Mouse (Mus musculus) limb, embryonic 10.5 days (tissue): ENCODE results near the gene Hspa12a. TPM values are rescaled to one million over a fixed set of nuclear protein-coding genes. Genes with fewer than 3 reads are reported as not detected.

Experiments
- DNase-seq: peaks from one replicate; pipeline ENCODE4 v3.0.0-alpha.2; 2017; ENCODE audit warnings: low spot score
- H3K27ac ChIP-seq: fragments of 300-500 bp; sonication (generic); 2 replicates; pipeline ENCODE4 v1.5.1; 2016; ENCODE audit warnings: mild to moderate bottlenecking
- H3K27me3 ChIP-seq: fragments of 300-500 bp; sonication (generic); 2 replicates; pipeline ENCODE4 v1.6.1; 2016; ENCODE audit warnings: low read depth, mild to moderate bottlenecking; ENCODE audit not compliant: poor library complexity, severe bottlenecking
- H3K36me3 ChIP-seq: fragments of 300-500 bp; sonication (generic); 2 replicates; pipeline ENCODE4 v1.6.1; 2016; ENCODE audit warnings: mild to moderate bottlenecking, moderate library complexity
- H3K4me1 ChIP-seq: fragments of 300-500 bp; sonication (generic); 2 replicates; pipeline ENCODE4 v1.6.1; 2016
- H3K4me3 ChIP-seq: fragments of 300-500 bp; sonication (generic); 2 replicates; pipeline ENCODE4 v1.5.1; 2016; ENCODE audit warnings: mild to moderate bottlenecking, moderate library complexity
- H3K9me3 ChIP-seq: fragments of 300-500 bp; sonication (generic); replicated peaks from 2 replicates; pipeline ENCODE4 v1.6.1; 2016; ENCODE audit warnings: mild to moderate bottlenecking
- WGBS: fragments of 180-500 bp; shearing (Covaris S2); methylation state at CpG from one replicate; pipeline ENCODE4 v1.1.7; 2016; 5-methylcytosine and 5-hydroxymethylcytosine counted together
- polyA plus RNA-seq: library from polyadenylated mRNA; unstranded; fragments of >200 nt; fragmentation: Nextera tagmentation; extraction: Ambion mirVana; gene quantifications from 2 replicates; pipeline ENCODE4 v1.2.1, GENCODE M21; 2016

Gene Hspa12a
- polyA plus RNA-seq, 1 experiment from 2014 or later: 3.6 TPM

DNA sequence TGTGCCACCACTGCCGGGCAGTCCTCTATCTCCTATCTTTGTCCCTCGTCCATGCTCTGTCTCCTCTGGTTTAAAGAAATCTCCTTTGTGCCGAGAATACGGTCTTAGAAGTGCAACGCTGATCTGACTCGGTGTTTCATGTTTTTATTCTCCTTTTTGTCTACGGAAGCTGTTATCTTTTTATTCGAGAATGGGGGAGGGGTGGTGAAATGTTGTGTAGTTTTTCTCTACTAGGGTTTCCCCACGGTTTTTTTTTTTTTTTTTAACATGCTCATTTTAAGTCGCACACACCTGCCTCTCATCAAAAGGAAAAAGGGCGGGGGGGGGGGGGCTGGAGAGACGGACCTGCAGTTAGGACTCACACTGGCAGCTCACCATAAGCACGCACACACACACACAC lies 8.8 kb upstream of the Hspa12a start:
- DNase-seq: no peak
- Histone ChIP-seq H3K9me3 (no peaks in the 10 kb centered on the region), H3K27me3 (peaks cover 38% of the 10 kb centered on the region), H3K27ac (no peak overlapping the region), H3K4me3 (no peak overlapping the region), H3K36me3 (no peaks in the 10 kb centered on the region), H3K4me1 (no peaks in the 10 kb centered on the region)
- 77% methylated on average over 12 of the region's 13 CpGs for WGBS

DNA sequence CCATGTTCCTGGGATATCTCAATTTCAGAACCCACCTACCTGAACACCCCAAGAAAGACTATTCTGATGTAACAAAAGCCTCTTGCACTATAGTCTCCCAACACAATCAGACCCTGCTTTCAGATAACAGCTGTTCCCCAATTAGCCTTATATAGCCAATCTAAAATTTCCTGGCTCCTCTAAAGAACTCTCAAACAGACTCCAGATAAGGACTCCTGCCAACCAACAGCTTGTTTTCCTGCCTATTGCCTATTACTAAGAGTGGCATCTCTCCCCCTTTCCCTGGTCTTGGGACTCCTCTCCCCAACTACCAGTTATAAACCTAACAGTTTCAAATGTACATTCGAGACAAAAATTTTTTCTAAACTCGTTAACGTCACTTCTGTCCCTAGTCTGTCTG lies 8.1 kb upstream of the Hspa12a start:
- no peak overlapping the region for H3K4me3 ChIP-seq
- H3K4me1 ChIP-seq: no peaks in the 10 kb centered on the region
- 84% methylated on average over 3 of the region's 3 CpGs for WGBS
- no peaks in the 10 kb centered on the region for H3K9me3 ChIP-seq
- H3K27me3 ChIP-seq: peaks cover 38% of the 10 kb centered on the region
- no peaks in the 10 kb centered on the region for H3K36me3 ChIP-seq
- no peak overlapping the region for H3K27ac ChIP-seq
- no peak for DNase-seq

DNA sequence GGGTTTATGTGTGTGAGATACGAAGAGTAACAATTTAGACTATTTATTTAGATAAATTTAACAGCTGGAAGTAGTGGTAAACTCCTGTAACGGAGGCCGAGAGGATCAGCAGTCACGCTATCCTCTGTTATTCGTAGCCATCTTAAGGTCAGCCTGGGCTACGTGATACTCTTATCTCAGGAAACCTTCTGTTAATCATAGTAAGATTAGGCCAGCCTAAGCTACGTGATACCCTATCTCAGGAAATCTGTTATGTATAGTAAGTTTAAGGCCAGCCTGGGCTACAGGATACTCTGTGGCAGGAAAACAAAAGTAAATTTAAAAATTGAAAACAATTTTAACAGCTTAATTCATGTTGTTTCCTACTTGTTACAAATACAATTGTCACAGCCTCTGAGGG lies 2.5 kb upstream of the Hspa12a start:
- Histone ChIP-seq H3K4me3 (no peak overlapping the region), H3K9me3 (no peaks in the 10 kb centered on the region), H3K27ac (no peak overlapping the region), H3K4me1 (peaks cover 17% of the 10 kb centered on the region), H3K36me3 (no peaks in the 10 kb centered on the region), H3K27me3 (0 out of 2 replicates have a peak, but pooled peaks cover 10% of the 10 kb centered on the region)
- no peak for DNase-seq
- 90% methylated on average over 7 of the region's 7 CpGs for WGBS

DNA sequence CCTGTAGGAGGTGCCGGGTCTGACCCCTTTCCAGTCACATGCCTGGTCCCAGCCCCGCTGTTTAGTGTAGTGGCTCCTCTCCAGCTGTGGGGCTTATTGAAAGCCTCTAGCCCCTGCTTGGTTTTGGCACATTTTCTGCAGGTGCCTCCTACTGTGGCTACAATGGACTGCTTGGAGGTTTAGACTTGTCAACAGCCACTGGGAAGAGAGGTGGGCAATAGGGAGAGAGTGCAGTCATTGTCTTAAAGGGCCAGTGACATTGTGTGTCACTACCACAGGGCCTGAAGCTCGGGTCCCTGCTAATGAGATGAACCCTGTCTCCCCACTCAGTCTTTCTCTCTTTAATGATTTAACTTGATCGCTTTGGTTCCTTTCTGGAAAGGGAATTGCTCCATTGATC lies 10.4 kb downstream of the Hspa12a start:
- Histone ChIP-seq H3K27ac (no peak overlapping the region), H3K9me3 (no peaks in the 10 kb centered on the region), H3K4me1 (peaks cover 61% of the 10 kb centered on the region), H3K27me3 (peaks cover 54% of the 10 kb centered on the region), H3K36me3 (no peaks in the 10 kb centered on the region), H3K4me3 (no peak overlapping the region)
- DNase-seq: no peak
- 9% methylated on average over 4 of the region's 4 CpGs for WGBS

DNA sequence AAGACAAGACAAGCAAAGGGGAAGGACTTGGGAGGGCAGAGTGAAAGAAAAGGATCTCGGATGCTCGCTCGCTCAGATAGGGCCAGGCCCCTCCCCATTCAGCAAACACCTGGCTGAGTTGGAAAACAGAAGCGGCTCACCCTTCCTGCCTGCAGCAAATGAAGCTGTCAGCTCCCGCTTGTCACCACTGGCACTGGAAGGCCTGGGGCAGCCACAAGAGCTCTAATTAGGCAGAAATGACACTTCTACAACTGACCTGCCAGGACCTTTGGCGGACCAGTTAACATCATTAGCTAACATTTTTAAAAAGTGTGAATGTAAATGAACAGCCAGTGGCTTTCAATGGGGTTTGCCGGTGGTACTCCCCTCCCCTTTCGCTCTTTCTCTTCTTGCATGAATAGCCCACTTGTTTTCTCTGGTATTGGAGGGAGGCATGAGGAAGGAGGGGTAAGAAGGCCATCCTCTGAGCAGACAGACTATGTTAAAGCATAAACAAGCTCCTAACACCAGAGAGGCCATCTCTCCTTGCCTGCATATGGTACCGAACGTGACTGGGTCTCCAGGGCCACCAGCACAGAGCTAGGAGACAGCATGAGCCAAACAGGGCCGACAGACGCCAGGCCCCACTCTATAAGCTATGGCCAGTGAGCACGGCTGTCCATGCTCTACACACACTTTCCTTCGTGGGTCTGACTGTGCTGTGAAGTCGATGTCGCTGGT lies 12.2 kb downstream of the Hspa12a start:
- Histone ChIP-seq H3K27me3 (peaks cover 54% of the 10 kb centered on the region), H3K4me3 (no peak overlapping the region), H3K27ac (peak overlapping the region; percentile 50; the same call in 1 of the 2 replicates), H3K36me3 (no peaks in the 10 kb centered on the region), H3K4me1 (peaks cover 49% of the 10 kb centered on the region), H3K9me3 (no peaks in the 10 kb centered on the region)
- peak; percentile 49 for DNase-seq
- 20% methylated on average over 16 of the region's 16 CpGs for WGBS

DNA sequence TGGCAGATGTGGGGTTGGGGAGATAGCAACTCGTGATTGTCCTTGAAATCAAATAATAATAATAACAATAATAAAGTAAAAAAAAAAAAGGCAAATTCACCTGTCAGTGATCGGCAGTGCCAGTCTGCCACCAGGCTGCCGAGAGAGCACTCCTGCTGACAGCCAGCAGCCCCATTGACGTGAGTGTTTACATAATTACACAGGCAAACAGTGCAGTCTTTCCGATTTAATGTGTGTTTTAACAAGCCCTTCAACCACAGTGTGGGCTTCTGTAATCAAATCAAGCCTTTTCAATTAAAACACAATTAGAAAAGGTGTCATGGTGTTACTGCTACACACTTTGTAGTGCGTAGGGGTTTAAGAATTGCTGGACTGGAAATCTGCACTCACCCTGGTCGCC lies 24.3 kb downstream of the Hspa12a start:
- 15% methylated on average over 7 of the region's 7 CpGs for WGBS
- Histone ChIP-seq H3K9me3 (no peaks in the 10 kb centered on the region), H3K36me3 (no peaks in the 10 kb centered on the region), H3K4me1 (peaks cover 14% of the 10 kb centered on the region), H3K27me3 (peaks cover 46% of the 10 kb centered on the region), H3K27ac (no peak overlapping the region), H3K4me3 (no peak overlapping the region)
- DNase-seq: no peak

DNA sequence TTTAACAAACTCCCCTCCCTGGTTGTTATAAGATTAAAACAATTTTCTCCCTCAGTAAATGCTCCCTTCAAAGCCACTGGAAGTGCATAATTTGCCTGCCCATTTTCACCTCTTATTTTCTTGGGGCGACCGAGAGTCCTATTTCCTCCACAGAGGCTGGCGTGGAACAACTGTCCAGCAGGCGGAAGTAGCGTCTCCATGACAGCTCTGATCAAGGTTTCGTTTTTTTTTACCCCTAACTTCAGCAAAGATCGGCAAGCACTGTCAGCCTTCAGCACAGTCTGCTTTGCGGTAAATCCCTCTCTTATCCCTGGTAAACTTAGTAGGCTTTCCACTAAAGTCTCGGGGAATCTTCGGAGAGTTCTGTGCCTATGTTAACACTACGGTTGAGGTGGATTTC lies 24.9 kb downstream of the Hspa12a start:
- H3K27ac ChIP-seq: no peak overlapping the region
- H3K4me1 ChIP-seq: peaks cover 14% of the 10 kb centered on the region
- 15% methylated on average over 11 of the region's 11 CpGs for WGBS
- H3K4me3 ChIP-seq: no peak overlapping the region; the same call in 1 of the 2 replicates
- no peak for DNase-seq
- H3K27me3 ChIP-seq: peaks cover 46% of the 10 kb centered on the region
- no peaks in the 10 kb centered on the region for H3K9me3 ChIP-seq
- H3K36me3 ChIP-seq: no peaks in the 10 kb centered on the region

DNA sequence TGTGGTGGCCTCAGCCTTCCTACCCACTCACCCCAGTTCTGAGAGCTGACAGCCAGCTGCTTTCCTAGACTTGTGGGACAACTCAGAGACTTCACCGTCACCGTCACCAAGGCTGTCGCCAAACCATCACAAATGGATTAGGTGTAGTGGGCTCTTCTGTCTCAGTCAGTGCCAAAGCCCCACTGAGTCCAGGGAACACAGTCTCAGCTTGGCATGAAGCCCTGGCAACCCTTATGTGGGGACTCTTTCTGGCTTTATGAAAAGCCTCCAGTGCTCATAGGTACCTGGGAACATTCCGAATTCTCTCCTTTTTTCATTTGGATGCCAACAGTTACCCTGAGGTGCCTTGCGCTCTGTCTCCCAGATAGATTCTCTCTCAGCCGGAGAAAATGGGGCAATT lies 30.2 kb downstream of the Hspa12a start:
- H3K9me3 ChIP-seq: no peaks in the 10 kb centered on the region
- no peaks in the 10 kb centered on the region for H3K36me3 ChIP-seq
- no peak for DNase-seq
- H3K4me3 ChIP-seq: no peak overlapping the region
- peaks cover 10% of the 10 kb centered on the region for H3K4me1 ChIP-seq
- WGBS: 87% methylated on average over 6 of the region's 6 CpGs
- peaks cover 39% of the 10 kb centered on the region for H3K27me3 ChIP-seq
- H3K27ac ChIP-seq: no peak overlapping the region

DNA sequence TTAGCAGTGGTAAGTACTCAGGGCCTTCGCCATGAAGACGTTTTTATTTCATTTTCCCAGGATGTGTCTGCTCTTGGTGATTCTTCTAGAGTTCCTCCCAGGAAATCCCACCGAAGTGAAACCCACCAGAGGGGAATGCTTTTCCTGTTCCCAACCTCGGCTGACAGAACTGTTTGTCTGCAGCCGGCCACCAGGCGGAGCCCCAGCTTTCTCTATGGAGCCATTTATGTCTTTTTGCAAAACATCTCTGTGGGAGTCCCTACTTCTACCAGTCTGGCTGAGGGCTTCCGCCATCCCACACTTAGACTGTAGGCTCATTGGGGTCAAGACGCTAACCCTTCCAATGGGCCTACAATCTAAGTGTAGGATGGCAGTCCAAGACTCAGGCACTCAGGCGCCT lies 32.1 kb downstream of the Hspa12a start:
- DNase-seq: peak; percentile 84
- H3K4me3 ChIP-seq: peak overlapping the region; percentile 54
- H3K27me3 ChIP-seq: peaks cover 23% of the 10 kb centered on the region
- H3K27ac ChIP-seq: peak overlapping the region; percentile 72
- H3K4me1 ChIP-seq: peaks cover 8% of the 10 kb centered on the region
- no peaks in the 10 kb centered on the region for H3K9me3 ChIP-seq
- 11% methylated on average over 9 of the region's 9 CpGs for WGBS
- H3K36me3 ChIP-seq: no peaks in the 10 kb centered on the region

DNA sequence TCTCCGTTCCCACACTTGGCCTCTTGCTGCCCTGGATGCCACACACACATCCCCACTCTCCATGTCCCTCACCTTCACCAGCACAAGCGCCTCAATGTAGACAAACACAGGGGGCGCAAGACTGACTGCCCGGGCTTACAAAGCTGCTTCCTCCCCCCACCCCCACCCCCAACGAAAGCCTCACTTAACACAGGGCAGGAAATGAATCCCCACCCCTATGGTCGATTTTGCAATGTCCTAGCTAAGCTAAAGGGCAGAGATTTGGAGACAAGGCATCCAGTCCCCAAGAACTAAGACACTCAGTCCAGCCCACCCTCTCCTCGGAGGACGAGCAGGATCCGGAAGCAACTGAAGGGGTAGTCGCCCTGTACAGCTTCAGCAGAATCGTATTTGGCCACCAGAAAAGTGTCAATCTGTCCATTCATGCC lies 32.5 kb downstream of the Hspa12a start:
- Histone ChIP-seq H3K4me3 (peak overlapping the region; percentile 54), H3K36me3 (no peaks in the 10 kb centered on the region), H3K4me1 (peaks cover 8% of the 10 kb centered on the region), H3K27me3 (peaks cover 27% of the 10 kb centered on the region), H3K27ac (peak overlapping the region; percentile 72), H3K9me3 (no peaks in the 10 kb centered on the region)
- peak; percentile 55 for DNase-seq
- WGBS: 4% methylated on average over 11 of the region's 11 CpGs

DNA sequence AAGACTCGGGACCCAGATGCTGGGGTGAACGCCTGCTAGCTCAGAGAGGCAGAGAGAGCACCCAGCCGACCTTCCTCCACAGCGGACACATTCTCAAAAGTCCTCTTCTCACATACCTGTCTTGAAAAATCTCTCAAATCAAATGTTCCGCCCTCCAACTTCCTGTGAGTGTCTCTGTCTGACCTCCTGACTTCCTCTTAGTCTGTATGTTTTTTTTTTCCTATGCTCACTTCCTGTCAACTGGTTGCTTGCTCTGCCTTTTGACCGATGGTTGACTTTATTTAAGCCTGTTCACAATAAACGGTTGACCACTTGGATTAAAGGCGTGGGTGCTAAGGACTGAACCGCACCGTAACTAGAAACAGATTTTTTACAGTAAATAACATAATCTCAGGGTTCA lies 35.4 kb downstream of the Hspa12a start:
- H3K27me3 ChIP-seq: peaks cover 18% of the 10 kb centered on the region
- no peak overlapping the region for H3K4me3 ChIP-seq
- H3K36me3 ChIP-seq: no peaks in the 10 kb centered on the region
- no peaks in the 10 kb centered on the region for H3K9me3 ChIP-seq
- no peak for DNase-seq
- no peak overlapping the region for H3K27ac ChIP-seq
- peaks cover 13% of the 10 kb centered on the region for H3K4me1 ChIP-seq
- 87% methylated on average over 10 of the region's 10 CpGs for WGBS

DNA sequence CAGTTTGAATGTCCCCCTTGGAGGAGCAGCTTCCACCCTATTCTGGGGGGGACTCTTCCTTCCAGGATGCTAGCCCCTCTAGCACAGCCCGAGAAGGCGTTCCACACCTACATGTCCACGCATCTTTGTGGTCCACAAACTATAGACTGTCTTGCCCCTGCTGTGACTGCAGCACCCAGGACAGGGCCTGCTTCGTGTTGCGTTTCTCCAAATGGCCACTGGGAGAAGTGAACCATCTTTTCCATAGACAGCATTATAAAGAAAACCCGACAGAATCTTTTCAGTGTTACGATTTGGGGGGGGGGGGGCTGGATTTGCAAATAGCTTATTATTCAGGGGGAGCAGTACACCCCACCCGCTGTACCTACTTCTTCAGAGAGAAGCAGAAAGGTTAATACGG lies 36.8 kb downstream of the Hspa12a start:
- DNase-seq: no peak
- no peaks in the 10 kb centered on the region for H3K36me3 ChIP-seq
- H3K27me3 ChIP-seq: peaks cover 11% of the 10 kb centered on the region
- 53% methylated on average over 9 of the region's 9 CpGs for WGBS
- H3K4me1 ChIP-seq: peaks cover 13% of the 10 kb centered on the region
- H3K9me3 ChIP-seq: no peaks in the 10 kb centered on the region
- no peak overlapping the region for H3K27ac ChIP-seq
- H3K4me3 ChIP-seq: no peak overlapping the region

DNA sequence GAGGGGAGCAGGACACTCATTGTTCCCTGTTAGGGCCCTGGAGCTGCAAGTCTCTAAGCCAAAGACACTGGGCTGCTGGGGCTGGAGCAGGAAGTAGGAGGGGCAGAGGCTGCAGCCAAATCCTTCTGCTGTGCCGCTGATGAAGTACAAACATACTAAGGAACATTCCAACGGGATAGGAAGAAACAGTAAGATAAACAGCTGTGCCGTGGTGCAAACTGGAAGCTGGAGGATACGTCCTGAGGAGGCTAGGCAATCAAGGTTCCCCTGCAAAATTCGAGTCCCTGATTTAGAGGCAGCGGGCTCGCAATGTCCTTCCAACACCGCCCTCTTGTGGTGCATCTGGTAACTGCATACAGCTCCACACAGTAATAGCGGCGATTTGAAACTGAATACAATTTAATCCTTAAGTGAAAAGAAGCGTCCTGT lies 39.5 kb downstream of the Hspa12a start:
- peaks cover 6% of the 10 kb centered on the region; the same call in 1 of the 2 replicates for H3K4me1 ChIP-seq
- no peaks in the 10 kb centered on the region for H3K36me3 ChIP-seq
- DNase-seq: peak; percentile 92
- H3K9me3 ChIP-seq: no peaks in the 10 kb centered on the region
- H3K4me3 ChIP-seq: peak overlapping the region; percentile 46
- WGBS: under 1% methylated on average over 11 of the region's 11 CpGs
- peak overlapping the region; percentile 51; the same call in 1 of the 2 replicates for H3K27ac ChIP-seq
- peaks cover 11% of the 10 kb centered on the region for H3K27me3 ChIP-seq
